Mouse (Mus musculus) ES-E14 (cell line): ENCODE data around the gene Ldb2. TPM values are rescaled to one million over a fixed set of nuclear protein-coding genes. Genes with fewer than 3 reads are reported as not detected.

Experiments
- DNase-seq: peaks from one replicate; pipeline ENCODE4 v3.0.0-alpha.2; 2013; ENCODE audit warnings: low read depth, low spot score
- H3K27ac ChIP-seq: 2 replicates; pipeline ENCODE4 v1.5.1; 2012; ENCODE audit warnings: low read depth, mild to moderate bottlenecking, low read length, moderate library complexity, mixed read lengths; ENCODE audit not compliant: poor library complexity, insufficient read depth, severe bottlenecking
- H3K36me3 ChIP-seq: 2 replicates; pipeline ENCODE4 v1.6.1; 2012; ENCODE audit warnings: mild to moderate bottlenecking, low read length, moderate library complexity, mixed read lengths; ENCODE audit not compliant: control insufficient read depth, poor library complexity, insufficient read depth, severe bottlenecking
- H3K4me1 ChIP-seq, 2 experiments: fragments of 150-350 bp in 1 of 2; sonication (generic) in 1 of 2; 2 replicates each; pipeline ENCODE4 v1.6.1; 2012; ENCODE audit warnings: low read length in 2 of 2, mild to moderate bottlenecking in 1 of 2, mixed read lengths in 1 of 2; ENCODE audit not compliant: control insufficient read depth in 2 of 2, insufficient read depth in 2 of 2, poor library complexity in 1 of 2
- H3K4me3 ChIP-seq, 2 experiments: fragments of 150-350 bp in 1 of 2; sonication (generic) in 1 of 2; 2 replicates each; pipeline ENCODE4 v1.5.1; 2012; ENCODE audit warnings: low read length in 2 of 2, low read depth in 1 of 2, mild to moderate bottlenecking in 1 of 2, mixed read lengths in 1 of 2; ENCODE audit not compliant: insufficient read depth in 1 of 2, poor library complexity in 1 of 2, severe bottlenecking in 1 of 2
- H3K9ac ChIP-seq: 2 replicates; pipeline ENCODE4 v1.6.1; 2012; ENCODE audit warnings: low read depth, mild to moderate bottlenecking, low read length, mixed read lengths; ENCODE audit not compliant: poor library complexity, insufficient read depth, severe bottlenecking
- H3K9me3 ChIP-seq: fragments of 150-350 bp; sonication (generic); 2 replicates; pipeline ENCODE4 v1.6.1; 2012; ENCODE audit warnings: low read depth, mild to moderate bottlenecking, low read length; ENCODE audit not compliant: control insufficient read depth, insufficient read depth
- CHD2 ChIP-seq: IDR thresholded peaks from 2 replicates; pipeline ENCODE4 v1.6.1; 2014; ENCODE audit warnings: mild to moderate bottlenecking, low read depth, low read length, inconsistent platforms
- HCFC1 ChIP-seq: IDR thresholded peaks from 2 replicates; pipeline ENCODE4 v1.6.1; 2012; ENCODE audit warnings: low read length, inconsistent platforms, borderline replicate concordance; ENCODE audit not compliant: insufficient read depth
- MAFK ChIP-seq: IDR thresholded peaks from 2 replicates; pipeline ENCODE4 v1.6.1; 2014; ENCODE audit warnings: mild to moderate bottlenecking, low read depth, low read length, inconsistent platforms; ENCODE audit not compliant: insufficient read depth
- ZC3H11A ChIP-seq: IDR thresholded peaks from 2 replicates; pipeline ENCODE4 v1.6.1; 2012; ENCODE audit warnings: low read depth, mild to moderate bottlenecking, inconsistent platforms, low read length, borderline replicate concordance
- ZNF384 ChIP-seq: IDR thresholded peaks from 2 replicates; pipeline ENCODE4 v1.6.1; 2012; ENCODE audit warnings: low read depth, low read length, inconsistent platforms
- in situ Hi-C, 2 experiments: fragments of 600-800 bp; cut with MboI; formaldehyde crosslinking; loops; one replicate each; pipeline ENCODE4 v1.15.1; 2025; ENCODE audit warnings: low sequenced_read_pairs in 2 of 2, inconsistent platforms in 1 of 2; ENCODE audit not compliant: unreplicated experiment in 2 of 2
- total RNA-seq: library from RNA; depleted of rRNA; stranded (reverse); fragments of 300-350 nt; gene quantifications from 2 replicates; pipeline ENCODE4 v1.2.3, GENCODE M21; 2012

Gene Ldb2
- total RNA-seq, 1 experiment = 0.40 TPM

DNA sequence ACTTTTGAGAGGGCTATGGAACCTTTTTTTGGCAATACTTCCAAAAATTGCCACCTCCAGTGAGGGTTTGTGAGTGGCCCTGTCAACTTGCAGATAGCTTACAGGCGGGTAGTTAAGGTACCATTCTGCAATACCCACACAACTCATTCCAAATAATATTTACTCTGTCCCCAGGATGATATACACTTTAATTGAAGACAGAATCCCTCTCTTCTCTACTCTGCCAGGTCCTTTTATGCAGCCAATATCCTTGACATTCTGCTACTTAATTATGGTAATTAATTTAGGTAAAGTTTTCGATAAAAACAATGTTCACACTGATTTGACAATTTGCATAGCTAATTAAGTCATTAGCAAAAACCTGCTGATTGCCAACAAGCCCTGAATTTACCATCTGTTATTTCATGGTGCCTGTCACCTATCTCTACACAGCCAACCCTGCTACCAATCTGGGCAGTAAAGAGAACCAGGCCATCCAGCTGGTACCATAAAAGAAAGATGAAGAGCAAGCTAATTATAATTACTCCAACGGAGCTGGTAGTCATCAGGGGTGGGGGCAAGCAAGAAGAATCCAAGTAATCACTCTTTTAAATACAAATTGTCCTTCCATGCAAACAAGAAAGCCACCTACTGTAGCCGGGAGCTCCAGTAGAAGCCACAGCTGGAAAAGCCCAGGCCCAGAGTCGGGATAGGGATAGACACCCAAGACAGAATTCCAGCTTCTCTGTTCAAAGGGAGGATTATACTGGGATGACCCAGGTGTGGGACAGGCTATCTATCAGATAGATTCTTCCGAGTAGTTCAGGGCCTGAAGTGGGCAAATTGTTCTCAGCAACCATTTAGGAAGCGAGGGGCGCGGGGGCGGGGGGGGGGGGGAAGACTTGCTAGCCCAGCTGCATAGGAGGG, 325.4 kb downstream of the Ldb2 start:
- Histone ChIP-seq H3K36me3 (no peaks in the 10 kb centered on the region), H3K9me3 (no peaks in the 10 kb centered on the region), H3K9ac (no peak overlapping the region), H3K4me3 (no peak overlapping the region), H3K27ac (no peak overlapping the region), H3K4me1 (no peaks in the 10 kb centered on the region)
- DNase-seq = no peak
- TF ChIP-seq ZNF384 (no peak), ZC3H11A (no peak)
- in situ Hi-C loops = no loop called here

DNA sequence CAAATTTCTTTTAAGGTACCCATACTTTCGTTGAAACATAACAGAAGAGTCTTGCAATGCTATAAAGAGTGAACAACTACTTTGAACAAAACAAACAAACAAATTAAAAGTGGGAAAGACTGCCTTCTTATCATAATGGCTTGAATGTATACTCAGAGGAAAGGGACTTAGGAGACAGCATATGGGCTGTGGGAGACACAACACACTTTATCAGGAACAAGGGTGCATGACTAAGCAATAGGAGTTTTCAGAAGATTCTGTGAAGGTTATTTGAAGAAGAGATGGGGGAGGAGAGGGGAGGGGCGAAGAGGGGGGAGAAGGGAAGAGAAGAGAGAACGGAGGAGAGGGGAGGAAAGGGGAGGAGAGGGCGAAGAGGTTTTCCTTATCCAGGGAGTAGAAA, 334.2 kb downstream of the Ldb2 start:
- Histone ChIP-seq H3K9ac (no peak overlapping the region), H3K36me3 (no peaks in the 10 kb centered on the region), H3K27ac (no peak overlapping the region), H3K9me3 (no peaks in the 10 kb centered on the region), H3K4me1 (no peaks in the 10 kb centered on the region), H3K4me3 (no peak overlapping the region)
- DNase-seq = no peak
- in situ Hi-C loops = no loop called here
- no peak for TF ChIP-seq CHD2
- no peak for TF ChIP-seq HCFC1
- TF ChIP-seq MAFK = no peak
- no peak for TF ChIP-seq ZC3H11A
- no peak for TF ChIP-seq ZNF384
